Mouse (Mus musculus) hindbrain, embryonic 15.5 days (tissue): ENCODE data around the gene Rapgef4. TPM values are rescaled to one million over a fixed set of nuclear protein-coding genes. Genes with fewer than 3 reads are reported as not detected.

ENCODE experiments used
- ATAC-seq: fragments of 200-750 bp; cut with Nextera tagmentation; 2 replicates; pipeline ENCODE4 v1.8.0; 2017; ENCODE audit warnings: low read depth, moderate number of reproducible peaks, moderate TSS enrichment; ENCODE audit not compliant: low FRiP score
- H3K27ac ChIP-seq: fragments of 300-500 bp; sonication (generic); replicated peaks from 2 replicates; pipeline ENCODE4 v1.5.1; 2015; ENCODE audit warnings: mild to moderate bottlenecking, inconsistent platforms
- H3K27me3 ChIP-seq: fragments of 300-500 bp; sonication (generic); 2 replicates; pipeline ENCODE4 v1.6.1; 2015; ENCODE audit warnings: control low read depth, inconsistent platforms
- H3K36me3 ChIP-seq: fragments of 300-500 bp; sonication (generic); 2 replicates; pipeline ENCODE4 v1.6.1; 2015; ENCODE audit warnings: control low read depth, inconsistent platforms
- H3K4me1 ChIP-seq: fragments of 300-500 bp; sonication (generic); replicated peaks from 2 replicates; pipeline ENCODE4 v1.6.1; 2015; ENCODE audit warnings: control low read depth, inconsistent platforms
- H3K4me2 ChIP-seq: fragments of 300-500 bp; sonication (generic); 2 replicates; pipeline ENCODE4 v1.6.1; 2015; ENCODE audit warnings: moderate library complexity, mild to moderate bottlenecking, inconsistent platforms
- H3K4me3 ChIP-seq: fragments of 300-500 bp; sonication (generic); 2 replicates; pipeline ENCODE4 v1.5.1; 2015; ENCODE audit warnings: mild to moderate bottlenecking, inconsistent platforms
- H3K9ac ChIP-seq: fragments of 300-500 bp; sonication (generic); 2 replicates; pipeline ENCODE4 v1.6.1; 2015; ENCODE audit warnings: inconsistent platforms
- H3K9me3 ChIP-seq: fragments of 300-500 bp; sonication (generic); 2 replicates; pipeline ENCODE4 v1.6.1; 2016; ENCODE audit warnings: control low read depth, inconsistent platforms
- WGBS: fragments of 180-500 bp; shearing (Covaris S2); methylation state at CpG from one replicate; pipeline ENCODE4 v1.1.7; 2015; 5-methylcytosine and 5-hydroxymethylcytosine counted together
- polyA plus RNA-seq: library from polyadenylated mRNA; unstranded; fragments of >200 nt; fragmentation: Nextera tagmentation; extraction: Ambion mirVana; gene quantifications from 2 replicates; pipeline ENCODE4 v1.2.1, GENCODE M21; 2015

Rapgef4 gene
- polyA plus RNA-seq, 1 experiment from 2014 or later: 34.2 TPM

- WGBS: 42% methylated on average over 11 of the region's 11 CpGs
- 0 out of 2 replicates have a peak, but pooled peaks cover 5% of the 10 kb centered on the region for H3K36me3 ChIP-seq
- no peak for ATAC-seq
- H3K9me3 ChIP-seq: no peaks in the 10 kb centered on the region
- H3K9ac ChIP-seq: no peak overlapping the region
- no peak overlapping the region for H3K4me3 ChIP-seq
- no peak overlapping the region for H3K4me2 ChIP-seq
- H3K27ac ChIP-seq: no peak overlapping the region
- H3K27me3 ChIP-seq: no peaks in the 10 kb centered on the region
- H3K4me1 ChIP-seq: peaks cover 8% of the 10 kb centered on the region
Measured at GRCm38 (mm10) chr2:72238925-72239324, 257.9 kb downstream of the Rapgef4 start.

DNA sequence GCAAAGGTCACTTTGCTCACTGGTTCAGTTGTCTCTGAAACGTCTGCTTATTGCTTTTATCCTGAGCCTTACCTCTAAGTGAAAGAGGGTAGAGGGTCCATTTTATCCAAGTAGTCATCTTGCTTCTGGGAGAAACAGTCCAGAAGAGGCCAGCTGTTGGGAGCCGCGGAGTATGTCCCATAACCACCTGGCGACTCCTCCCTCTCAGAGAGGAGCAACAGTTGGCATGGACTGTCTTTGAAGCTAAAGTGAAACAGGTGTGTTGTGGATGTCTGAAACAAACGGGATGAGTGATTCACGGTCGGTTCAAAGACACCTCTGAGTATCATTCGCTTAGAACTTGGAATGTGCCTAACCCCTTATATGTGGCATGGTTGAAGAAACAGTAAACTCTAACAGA, 258.4 kb downstream of the Rapgef4 start:
- no peak overlapping the region for H3K4me3 ChIP-seq
- no peak overlapping the region for H3K4me2 ChIP-seq
- H3K36me3 ChIP-seq: no peaks in the 10 kb centered on the region
- no peak for ATAC-seq
- H3K27ac ChIP-seq: no peak overlapping the region
- no peaks in the 10 kb centered on the region for H3K27me3 ChIP-seq
- WGBS: 93% methylated on average over 8 of the region's 8 CpGs
- H3K9ac ChIP-seq: no peak overlapping the region
- no peaks in the 10 kb centered on the region for H3K9me3 ChIP-seq
- H3K4me1 ChIP-seq: peaks cover 8% of the 10 kb centered on the region

DNA sequence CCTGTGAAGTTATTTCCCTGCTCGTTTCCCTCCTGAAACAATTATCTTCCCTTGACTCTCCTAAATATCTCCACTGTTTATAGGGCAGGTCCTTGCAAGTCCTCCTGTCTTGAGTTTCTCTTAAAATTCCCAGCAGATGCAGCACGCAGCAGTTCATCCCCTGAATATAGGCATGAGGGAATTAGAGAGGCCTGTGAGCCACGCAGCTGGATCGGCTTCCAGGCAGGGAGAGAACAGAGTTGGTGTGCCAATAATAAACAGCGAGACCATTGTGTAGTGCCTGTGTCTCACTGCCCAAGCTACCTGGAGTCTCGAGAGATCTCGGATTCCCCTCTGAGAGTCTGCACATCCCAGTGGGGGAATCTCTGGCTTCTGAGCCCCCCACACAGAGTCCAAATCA, 259.0 kb downstream of the Rapgef4 start:
- Histone ChIP-seq H3K4me2 (no peak overlapping the region), H3K9ac (no peak overlapping the region), H3K9me3 (no peaks in the 10 kb centered on the region), H3K4me3 (no peak overlapping the region), H3K4me1 (peaks cover 8% of the 10 kb centered on the region), H3K36me3 (no peaks in the 10 kb centered on the region), H3K27me3 (no peaks in the 10 kb centered on the region), H3K27ac (no peak overlapping the region)
- no peak for ATAC-seq
- WGBS: 61% methylated on average over 7 of the region's 7 CpGs

DNA sequence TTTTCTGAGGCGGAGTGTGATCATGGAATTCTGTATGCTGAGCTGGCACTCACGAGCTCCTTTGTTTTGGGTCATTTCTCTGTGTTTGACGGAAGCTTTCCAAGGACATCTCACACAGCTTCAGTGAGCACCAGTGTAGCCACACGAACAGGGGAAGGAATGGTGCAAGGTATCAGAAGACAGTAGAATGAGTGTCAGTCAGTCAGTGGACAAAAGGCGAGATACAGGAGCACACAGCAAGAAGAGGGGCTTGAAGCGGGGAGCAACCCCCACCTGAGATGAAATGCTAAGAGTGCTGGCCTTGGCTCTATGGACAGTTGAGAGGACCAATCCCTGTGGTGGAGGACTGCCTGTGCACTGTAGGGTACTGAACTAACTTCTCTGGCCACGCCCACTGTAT, 259.7 kb downstream of the Rapgef4 start:
- Histone ChIP-seq H3K27me3 (no peaks in the 10 kb centered on the region), H3K4me3 (no peak overlapping the region), H3K9me3 (no peaks in the 10 kb centered on the region), H3K9ac (no peak overlapping the region), H3K4me1 (peaks cover under 1% of the 10 kb centered on the region), H3K4me2 (no peak overlapping the region), H3K27ac (no peak overlapping the region), H3K36me3 (no peaks in the 10 kb centered on the region)
- 74% methylated on average over 7 of the region's 7 CpGs for WGBS
- no peak for ATAC-seq

GRCm38 (mm10) chr2:72241714-72242472, 260.9 kb downstream of the Rapgef4 start:
- Histone ChIP-seq H3K4me3 (no peak overlapping the region), H3K4me1 (no peaks in the 10 kb centered on the region), H3K27ac (no peak overlapping the region), H3K9me3 (no peaks in the 10 kb centered on the region), H3K9ac (no peak overlapping the region), H3K4me2 (no peak overlapping the region), H3K27me3 (no peaks in the 10 kb centered on the region), H3K36me3 (no peaks in the 10 kb centered on the region)
- WGBS: 48% methylated on average over 14 of the region's 14 CpGs
- no peak for ATAC-seq

DNA sequence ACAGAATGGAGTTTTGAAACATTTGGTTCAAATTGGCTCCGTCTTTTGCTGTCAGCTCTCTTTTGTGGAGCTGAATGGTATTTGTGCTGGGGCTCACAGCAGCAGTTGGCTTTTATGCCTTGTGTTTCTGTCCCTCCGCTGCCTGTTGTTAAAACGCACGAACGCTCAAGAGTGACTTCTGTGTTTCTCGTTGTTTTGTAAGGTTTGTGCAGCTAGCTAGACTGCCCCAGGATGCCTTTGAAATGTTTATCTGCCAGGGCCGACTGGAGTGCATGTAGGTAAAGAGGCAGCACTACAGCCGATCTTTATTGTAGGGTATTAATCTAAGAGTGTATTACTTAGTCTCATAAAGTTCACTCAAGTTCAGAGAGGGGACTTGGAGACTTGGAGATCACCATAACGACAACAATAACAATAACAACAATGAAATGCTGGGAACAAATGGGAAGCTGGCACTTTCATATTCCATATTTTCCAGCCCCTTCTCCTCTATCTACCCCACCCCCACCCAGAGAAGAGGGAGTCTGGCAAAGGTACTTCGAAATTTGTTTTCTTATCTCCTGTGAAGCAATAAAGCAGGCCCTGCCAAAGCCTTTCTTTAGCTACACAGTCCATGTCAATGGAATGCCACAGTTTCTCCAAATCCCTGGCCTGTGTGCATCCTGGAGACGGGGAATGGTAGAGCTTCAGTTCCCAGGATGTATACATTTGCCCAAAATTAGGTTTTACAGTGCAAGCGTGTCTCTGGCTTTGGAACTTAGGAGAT, 262.1 kb downstream of the Rapgef4 start:
- ATAC-seq: no peak
- WGBS: 35% methylated on average over 12 of the region's 12 CpGs
- no peaks in the 10 kb centered on the region for H3K4me1 ChIP-seq
- no peak overlapping the region for H3K9ac ChIP-seq
- H3K27me3 ChIP-seq: no peaks in the 10 kb centered on the region
- H3K4me3 ChIP-seq: no peak overlapping the region
- no peaks in the 10 kb centered on the region for H3K9me3 ChIP-seq
- no peaks in the 10 kb centered on the region for H3K36me3 ChIP-seq
- no peak overlapping the region for H3K27ac ChIP-seq
- H3K4me2 ChIP-seq: no peak overlapping the region

DNA sequence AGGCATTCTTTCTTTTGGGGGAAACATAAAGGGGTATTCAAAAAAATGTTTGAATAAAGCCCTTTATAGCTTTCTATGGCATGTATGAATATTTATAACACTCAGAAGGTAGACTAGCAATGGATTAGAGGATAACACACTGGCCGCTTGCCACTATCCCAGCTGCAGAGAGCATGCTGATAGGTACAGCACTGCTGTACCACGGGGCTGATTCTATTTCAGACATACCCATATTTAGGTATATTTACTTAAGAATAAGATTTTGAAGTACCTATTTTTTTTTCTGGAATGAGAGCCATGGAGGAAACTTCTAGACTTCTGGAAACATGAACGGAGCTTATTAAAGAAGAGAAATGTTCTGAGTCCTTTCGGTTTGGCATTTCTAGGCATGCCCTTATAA, 264.6 kb downstream of the Rapgef4 start:
- Histone ChIP-seq H3K36me3 (no peaks in the 10 kb centered on the region), H3K9me3 (no peaks in the 10 kb centered on the region), H3K4me1 (no peaks in the 10 kb centered on the region), H3K4me2 (no peak overlapping the region), H3K27ac (no peak overlapping the region), H3K9ac (no peak overlapping the region), H3K4me3 (no peak overlapping the region), H3K27me3 (no peaks in the 10 kb centered on the region)
- ATAC-seq: no peak
- 88% methylated on average over 4 of the region's 4 CpGs for WGBS

- H3K9me3 ChIP-seq: no peaks in the 10 kb centered on the region
- H3K9ac ChIP-seq: no peak overlapping the region
- ATAC-seq: no peak
- H3K27me3 ChIP-seq: no peaks in the 10 kb centered on the region
- H3K4me3 ChIP-seq: no peak overlapping the region
- H3K27ac ChIP-seq: no peak overlapping the region
- H3K36me3 ChIP-seq: no peaks in the 10 kb centered on the region
- 87% methylated on average over 11 of the region's 11 CpGs for WGBS
- H3K4me2 ChIP-seq: no peak overlapping the region
- H3K4me1 ChIP-seq: no peaks in the 10 kb centered on the region
Measured at GRCm38 (mm10) chr2:72246376-72246775, 265.3 kb downstream of the Rapgef4 start.

DNA sequence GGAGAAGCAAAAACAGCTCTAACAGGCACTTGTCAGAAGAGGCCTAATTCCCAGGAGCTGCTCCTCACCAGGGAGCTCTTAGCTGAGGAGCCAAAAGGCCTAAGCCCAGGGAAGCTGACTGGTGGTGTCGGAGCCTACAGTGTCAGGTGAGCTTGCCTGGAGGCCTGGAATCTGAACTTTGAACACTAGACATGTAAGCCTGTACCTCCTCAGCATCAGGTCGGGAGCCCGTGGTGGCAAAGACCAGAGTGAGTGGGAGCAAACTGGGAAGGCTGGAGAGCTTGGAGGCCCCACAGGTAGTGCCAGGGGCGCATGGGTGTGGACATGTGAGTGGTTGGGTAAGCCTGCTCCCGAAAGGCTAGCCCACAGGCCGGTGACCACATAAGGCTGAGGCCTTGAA, 266.8 kb downstream of the Rapgef4 start:
- H3K4me3 ChIP-seq: no peak overlapping the region
- no peaks in the 10 kb centered on the region for H3K9me3 ChIP-seq
- H3K36me3 ChIP-seq: no peaks in the 10 kb centered on the region
- WGBS: 90% methylated on average over 6 of the region's 6 CpGs
- ATAC-seq: no peak
- H3K27ac ChIP-seq: no peak overlapping the region
- no peak overlapping the region for H3K9ac ChIP-seq
- no peaks in the 10 kb centered on the region for H3K4me1 ChIP-seq
- no peaks in the 10 kb centered on the region for H3K27me3 ChIP-seq
- H3K4me2 ChIP-seq: no peak overlapping the region

DNA sequence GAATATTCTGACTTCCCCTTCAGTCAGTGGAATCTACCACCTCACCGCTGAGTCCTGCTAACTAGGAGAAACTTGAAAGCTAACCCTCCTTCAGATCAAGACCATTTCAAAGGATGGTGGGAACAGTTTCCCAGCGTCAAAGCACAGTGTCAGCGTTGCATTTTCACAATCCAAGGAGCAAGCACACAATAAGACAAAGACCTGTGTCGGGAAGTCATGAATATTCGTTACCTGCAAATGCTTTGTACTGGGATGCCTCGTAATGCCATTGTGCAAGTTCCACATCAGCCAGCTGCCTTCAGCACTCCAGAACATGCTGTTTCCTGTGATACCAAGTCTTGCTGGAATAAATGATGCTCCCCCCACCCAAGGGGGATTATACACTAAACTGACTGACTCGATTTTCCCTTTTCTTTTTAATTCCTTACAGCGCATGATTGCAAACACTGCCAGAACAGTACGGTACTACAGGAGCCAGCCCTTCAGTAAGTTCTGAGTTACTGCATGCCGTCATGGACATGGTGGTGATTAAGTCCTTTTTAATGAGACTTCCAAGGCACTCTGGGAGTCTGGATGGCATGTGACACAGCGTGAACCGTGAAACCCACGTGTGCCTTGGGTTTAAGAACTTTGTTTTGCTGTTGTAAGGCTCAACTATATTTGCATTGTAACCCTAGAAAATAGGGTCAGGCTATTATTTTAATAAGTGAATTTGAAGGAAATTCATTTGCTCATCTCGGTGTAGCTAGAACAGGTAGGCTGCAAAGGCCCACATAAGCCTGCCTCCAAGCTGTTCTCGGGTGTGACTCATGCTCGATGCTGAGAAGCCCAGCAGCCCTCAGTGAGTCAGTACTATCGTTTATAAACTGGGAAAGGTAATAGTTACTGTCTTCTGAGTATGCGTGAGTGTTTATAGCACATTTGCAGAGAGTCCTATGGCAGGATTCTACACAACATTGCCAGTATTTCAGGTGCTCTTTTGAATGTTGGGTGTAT, 271.8 kb downstream of the Rapgef4 start:
- ATAC-seq: peak; percentile 48; the same call in 1 of the 2 replicates
- Histone ChIP-seq H3K36me3 (no peaks in the 10 kb centered on the region), H3K9ac (no peak overlapping the region), H3K4me3 (no peak overlapping the region), H3K4me1 (peaks cover 4% of the 10 kb centered on the region), H3K9me3 (no peaks in the 10 kb centered on the region), H3K4me2 (no peak overlapping the region), H3K27ac (no peak overlapping the region), H3K27me3 (no peaks in the 10 kb centered on the region)
- 53% methylated on average over 18 of the region's 18 CpGs for WGBS

DNA sequence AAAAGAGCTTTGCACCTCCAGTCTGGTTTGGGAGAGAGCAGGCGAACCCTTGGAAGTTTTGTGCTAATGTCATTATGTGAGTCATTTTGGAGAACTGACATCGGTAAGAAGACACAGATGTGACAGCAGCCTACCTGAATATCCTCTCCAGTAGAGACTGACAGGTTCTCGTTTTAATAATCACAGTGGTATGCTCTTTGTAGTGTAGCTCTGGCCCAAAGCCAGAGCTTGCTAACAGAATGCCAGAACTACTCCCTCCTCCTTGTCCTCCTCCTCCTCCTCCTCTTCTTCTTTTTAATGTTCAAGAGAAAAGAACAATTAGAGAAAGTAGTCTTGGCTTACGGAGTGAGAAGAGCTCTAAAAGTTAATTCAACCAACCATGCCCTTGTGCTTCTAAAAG, 272.8 kb downstream of the Rapgef4 start:
- H3K36me3 ChIP-seq: no peaks in the 10 kb centered on the region
- no peaks in the 10 kb centered on the region for H3K27me3 ChIP-seq
- H3K4me2 ChIP-seq: no peak overlapping the region
- ATAC-seq: no peak
- no peak overlapping the region for H3K9ac ChIP-seq
- WGBS: 54% methylated on average over 4 of the region's 4 CpGs
- H3K27ac ChIP-seq: no peak overlapping the region
- H3K9me3 ChIP-seq: no peaks in the 10 kb centered on the region
- peaks cover 4% of the 10 kb centered on the region for H3K4me1 ChIP-seq
- H3K4me3 ChIP-seq: no peak overlapping the region
